Mouse (Mus musculus): ENCODE results near the gene Sgo1. TPM values are rescaled to one million over a fixed set of nuclear protein-coding genes. Genes with fewer than 3 reads are reported as not detected.
"Not testable (repeated sequence)": the region's sequence is repeated elsewhere in the genome, so short reads cannot be mapped to it uniquely, and the experiment has no call there.

The Sgo1 gene
- polyA plus RNA-seq (2012; ENCODE audit: insufficient read depth, insufficient read length, missing spikeins) = not detected in 2 replicates

GRCm38 (mm10) chr17:53688877-53689802, at the start of gene Sgo1:
Sgo1 (minus strand) TSS chr17:53689333.
- Histone ChIP-seq H3K27ac (replicated peaks; ENCODE audit: low read depth, low read length) (peak within 1 kb of the TSS; percentile 99), H3K4me1 (ENCODE audit: control insufficient read depth, insufficient read depth, insufficient read length, low read length) (peaks cover 3% of the 10 kb centered on the region; the same call in 1 of the 2 replicates), H3K4me3 (ENCODE audit: insufficient read depth, low read depth, low read length) (peak within 1 kb of the TSS; percentile 83)

GRCm38 (mm10) chr17:53718916-53719315, 29.8 kb upstream of the Sgo1 start:
- H3K27ac ChIP-seq (replicated peaks; ENCODE audit: low read depth, low read length); H3K4me3 ChIP-seq (ENCODE audit: insufficient read depth, low read depth, low read length); H3K4me1 ChIP-seq (ENCODE audit: control insufficient read depth, insufficient read depth, insufficient read length, low read length): not testable (repeated sequence)

DNA sequence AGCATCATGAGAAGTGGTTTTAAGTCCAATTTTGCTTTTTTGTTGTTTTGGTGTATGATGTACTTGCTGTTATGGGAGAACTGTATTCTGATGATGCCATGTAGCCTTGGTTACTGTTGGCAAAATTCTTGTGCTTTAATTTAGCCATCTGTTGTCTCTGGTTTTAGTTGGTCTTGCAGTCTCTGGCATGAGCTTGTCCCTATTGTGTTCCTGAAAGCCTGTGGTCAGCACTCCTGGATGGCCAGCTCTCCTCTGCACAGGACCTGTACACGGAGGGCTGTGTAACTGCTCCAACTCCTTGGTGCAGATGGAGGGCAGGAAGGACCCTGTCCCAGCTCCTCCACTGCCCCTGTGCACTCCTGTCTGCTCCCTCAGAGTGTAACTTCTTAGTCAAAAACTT, 29.3 kb upstream of the Sgo1 start:
- H3K27ac ChIP-seq (replicated peaks; ENCODE audit: low read depth, low read length) = no peak overlapping the region

DNA sequence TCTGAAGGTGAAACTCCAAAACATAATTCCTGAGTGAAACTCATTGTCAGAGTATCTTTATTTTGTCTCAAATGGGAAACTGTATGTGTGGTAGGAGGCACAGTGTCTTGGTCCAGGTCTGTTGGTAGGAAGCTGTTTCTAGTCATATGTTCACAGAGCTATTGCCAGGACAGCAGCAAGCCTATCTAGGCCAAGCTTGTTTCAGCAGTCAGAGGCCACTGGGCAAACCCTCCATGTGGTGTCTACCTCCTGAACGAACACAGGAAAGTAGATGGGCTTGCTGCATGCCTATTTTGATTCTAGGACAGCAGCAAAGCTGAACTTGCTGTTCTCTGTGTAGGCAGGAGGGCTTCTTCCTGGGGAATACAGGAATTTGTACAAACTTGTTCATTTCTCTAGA, 26.0 kb upstream of the Sgo1 start:
- H3K4me1 ChIP-seq (ENCODE audit: control insufficient read depth, insufficient read depth, insufficient read length, low read length); H3K4me3 ChIP-seq (ENCODE audit: insufficient read depth, low read depth, low read length); H3K27ac ChIP-seq (replicated peaks; ENCODE audit: low read depth, low read length): not testable (repeated sequence)

More for the DNA sequence above, 29.3 kb upstream of the Sgo1 start:
- no peaks in the 10 kb centered on the region for H3K4me1 ChIP-seq (ENCODE audit: control insufficient read depth, insufficient read depth, insufficient read length, low read length)
- no peak overlapping the region for H3K4me3 ChIP-seq (ENCODE audit: insufficient read depth, low read depth, low read length)

GRCm38 (mm10) chr17:53714453-53714852, 25.3 kb upstream of the Sgo1 start:
- Histone ChIP-seq H3K4me3 (ENCODE audit: insufficient read depth, low read depth, low read length) (no peak overlapping the region), H3K27ac (replicated peaks; ENCODE audit: low read depth, low read length) (no peak overlapping the region), H3K4me1 (ENCODE audit: control insufficient read depth, insufficient read depth, insufficient read length, low read length) (no peaks in the 10 kb centered on the region)

DNA sequence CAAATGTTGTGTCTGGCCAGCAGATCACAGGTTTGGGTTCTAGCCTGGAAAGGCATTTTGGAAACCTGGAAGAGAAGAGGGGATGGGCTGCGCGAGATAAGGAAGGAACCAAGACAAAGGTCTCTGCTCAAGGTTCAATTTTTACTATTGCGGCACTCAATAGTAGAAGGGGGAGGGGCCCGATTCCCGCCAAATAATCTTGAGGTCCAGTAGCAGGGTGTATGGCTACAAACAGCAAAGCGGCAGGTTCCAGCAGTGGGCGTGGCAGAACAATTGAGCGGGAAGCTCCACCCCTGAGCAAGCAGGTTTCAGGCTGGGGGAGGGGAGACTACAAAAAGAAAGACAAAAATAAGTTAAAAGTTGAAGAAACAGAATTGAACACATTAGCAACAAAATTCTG, 8.4 kb upstream of the Sgo1 start:
- not testable (repeated sequence) for H3K27ac ChIP-seq (replicated peaks; ENCODE audit: low read depth, low read length); H3K4me1 ChIP-seq (ENCODE audit: control insufficient read depth, insufficient read depth, insufficient read length, low read length); H3K4me3 ChIP-seq (ENCODE audit: insufficient read depth, low read depth, low read length)

- peaks cover 3% of the 10 kb centered on the region; the same call in 1 of the 2 replicates for H3K4me1 ChIP-seq (ENCODE audit: control insufficient read depth, insufficient read depth, insufficient read length, low read length)
Observed at GRCm38 (mm10) chr17:53694039-53694438, 4.9 kb upstream of the Sgo1 start.

GRCm38 (mm10) chr17:53689946-53690345, 813 bp upstream of the Sgo1 start:
- peaks cover 3% of the 10 kb centered on the region; the same call in 1 of the 2 replicates for H3K4me1 ChIP-seq (ENCODE audit: control insufficient read depth, insufficient read depth, insufficient read length, low read length)
- peak overlapping the region; percentile 83 for H3K4me3 ChIP-seq (ENCODE audit: insufficient read depth, low read depth, low read length)
- peak overlapping the region; percentile 99 for H3K27ac ChIP-seq (replicated peaks; ENCODE audit: low read depth, low read length)

More at GRCm38 (mm10) chr17:53694039-53694438, 4.9 kb upstream of the Sgo1 start:
- no peak overlapping the region for H3K27ac ChIP-seq (replicated peaks; ENCODE audit: low read depth, low read length)
- H3K4me3 ChIP-seq (ENCODE audit: insufficient read depth, low read depth, low read length) = no peak overlapping the region

GRCm38 (mm10) chr17:53688321-53688720, 812 bp downstream of the Sgo1 start:
- Histone ChIP-seq H3K27ac (replicated peaks; ENCODE audit: low read depth, low read length) (no peak overlapping the region), H3K4me1 (ENCODE audit: control insufficient read depth, insufficient read depth, insufficient read length, low read length) (peaks cover 3% of the 10 kb centered on the region; the same call in 1 of the 2 replicates), H3K4me3 (ENCODE audit: insufficient read depth, low read depth, low read length) (no peak overlapping the region)

DNA sequence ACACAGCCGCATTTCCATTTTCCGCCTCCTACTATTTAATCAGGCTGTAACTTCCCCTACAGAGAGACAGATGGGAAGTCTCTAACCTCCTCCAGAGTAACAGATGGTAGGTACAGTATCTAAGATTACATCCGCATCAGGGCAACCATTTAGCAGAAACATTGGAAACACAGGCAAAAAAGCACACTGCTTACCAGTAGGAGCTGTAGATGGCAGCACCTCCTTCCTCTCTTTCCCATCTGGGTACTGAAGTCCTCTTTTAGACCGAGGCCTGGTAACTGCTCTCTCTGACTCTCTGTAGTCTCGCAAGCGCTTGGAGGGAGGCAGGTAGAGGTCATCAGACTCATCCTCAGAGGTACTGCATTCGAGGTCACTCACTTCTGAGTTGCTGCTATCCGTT, 10.4 kb downstream of the Sgo1 start:
- Histone ChIP-seq H3K4me1 (ENCODE audit: control insufficient read depth, insufficient read depth, insufficient read length, low read length) (no peaks in the 10 kb centered on the region), H3K4me3 (ENCODE audit: insufficient read depth, low read depth, low read length) (no peak overlapping the region), H3K27ac (replicated peaks; ENCODE audit: low read depth, low read length) (no peak overlapping the region)

DNA sequence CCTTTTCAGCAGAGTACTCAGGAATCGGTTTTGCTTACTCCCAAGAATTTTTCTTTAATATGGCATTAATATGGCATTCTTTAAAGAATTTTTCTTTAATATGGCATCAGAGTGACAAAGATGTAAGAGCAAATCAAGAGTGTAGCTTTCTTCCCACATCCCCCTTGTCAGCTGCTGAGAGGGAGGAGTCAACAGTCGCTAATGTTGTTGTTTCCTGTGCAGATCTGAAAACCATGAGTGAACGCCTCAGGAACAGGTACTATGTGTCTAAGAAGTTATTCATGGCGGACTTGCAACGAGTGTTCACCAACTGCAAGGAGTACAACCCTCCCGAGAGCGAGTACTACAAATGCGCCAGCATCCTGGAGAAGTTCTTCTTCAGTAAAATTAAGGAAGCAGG, 18.7 kb downstream of the Sgo1 start:
- no peaks in the 10 kb centered on the region for H3K4me1 ChIP-seq (ENCODE audit: control insufficient read depth, insufficient read depth, insufficient read length, low read length)
- H3K27ac ChIP-seq (replicated peaks; ENCODE audit: low read depth, low read length) = no peak overlapping the region
- no peak overlapping the region for H3K4me3 ChIP-seq (ENCODE audit: insufficient read depth, low read depth, low read length)

DNA sequence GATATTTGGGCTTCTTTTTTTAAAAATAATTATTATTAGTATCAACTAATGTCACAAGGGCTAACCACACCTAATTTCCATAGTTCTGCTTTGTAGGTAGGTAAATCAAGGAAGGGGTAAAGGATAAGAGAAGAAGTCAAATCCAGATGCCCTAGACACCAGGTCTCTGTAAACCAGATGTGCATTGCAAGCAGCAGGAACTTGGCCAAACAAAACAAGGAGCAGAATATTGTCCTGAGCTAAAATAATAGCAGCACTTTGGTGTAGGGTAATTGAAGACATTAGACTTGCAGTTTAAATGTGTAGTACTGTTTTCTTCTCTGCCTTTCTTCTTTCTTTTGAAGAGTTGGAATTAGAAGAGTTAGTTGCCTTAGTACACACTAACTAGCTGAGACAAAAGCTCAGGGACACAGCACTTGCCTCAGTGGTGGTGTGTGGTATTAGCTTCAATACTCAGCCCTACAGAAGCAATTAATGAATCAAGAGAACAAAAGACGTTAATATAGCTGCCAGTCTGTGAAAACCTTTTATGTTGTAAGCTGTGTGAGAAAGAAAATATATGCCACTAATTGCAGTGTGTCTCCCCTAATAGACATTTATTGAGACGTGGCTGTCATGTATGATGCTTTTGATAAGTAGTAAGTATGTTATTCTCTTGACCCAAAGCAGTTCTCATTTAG, 24.3 kb downstream of the Sgo1 start:
- Histone ChIP-seq H3K4me1 (ENCODE audit: control insufficient read depth, insufficient read depth, insufficient read length, low read length) (no peaks in the 10 kb centered on the region), H3K4me3 (ENCODE audit: insufficient read depth, low read depth, low read length) (no peak overlapping the region), H3K27ac (replicated peaks; ENCODE audit: low read depth, low read length) (no peak overlapping the region)

GRCm38 (mm10) chr17:53664267-53664666, 24.9 kb downstream of the Sgo1 start:
- H3K4me1 ChIP-seq (ENCODE audit: control insufficient read depth, insufficient read depth, insufficient read length, low read length) = no peaks in the 10 kb centered on the region
- no peak overlapping the region for H3K4me3 ChIP-seq (ENCODE audit: insufficient read depth, low read depth, low read length)
- H3K27ac ChIP-seq (replicated peaks; ENCODE audit: low read depth, low read length) = no peak overlapping the region

DNA sequence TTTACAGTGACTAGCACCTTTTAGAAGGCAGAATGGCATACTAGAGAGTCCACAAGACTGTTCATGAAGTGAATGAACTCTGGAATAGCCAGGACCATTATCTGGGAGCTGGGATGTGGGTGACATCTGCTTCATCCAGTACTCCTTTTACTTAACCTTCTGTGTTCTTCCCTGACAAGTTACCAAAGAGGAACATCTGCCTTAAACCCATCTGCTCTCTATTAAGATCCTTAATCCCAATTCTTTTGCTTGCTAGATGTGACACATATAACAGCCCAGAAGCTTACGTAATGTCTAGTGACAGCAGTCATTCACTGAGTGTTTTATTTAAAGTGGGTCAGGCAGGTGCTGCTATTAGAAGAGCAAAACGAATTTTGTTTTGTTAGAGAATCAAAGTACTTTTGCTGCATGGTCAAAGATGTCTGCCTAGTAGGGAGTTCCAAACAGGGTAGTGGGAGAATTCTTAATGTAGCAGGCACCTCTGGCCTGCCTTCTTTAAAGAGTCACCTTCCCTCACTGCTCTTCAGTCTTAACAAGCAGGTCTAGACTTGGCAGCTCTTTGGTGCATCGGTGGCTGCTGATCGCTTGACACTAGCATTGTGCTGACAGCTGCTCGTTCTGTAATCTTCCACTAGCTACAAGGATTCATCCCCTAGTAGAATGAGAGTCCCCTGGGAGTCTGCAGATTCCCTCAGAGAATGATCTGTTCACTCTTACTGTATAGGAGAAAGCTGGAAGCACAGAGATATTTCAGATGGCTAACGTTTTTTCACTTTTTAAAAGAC, 27.9 kb downstream of the Sgo1 start:
- H3K4me3 ChIP-seq (ENCODE audit: insufficient read depth, low read depth, low read length) = no peak overlapping the region
- peaks cover 3% of the 10 kb centered on the region; the same call in 1 of the 2 replicates for H3K4me1 ChIP-seq (ENCODE audit: control insufficient read depth, insufficient read depth, insufficient read length, low read length)
- H3K27ac ChIP-seq (replicated peaks; ENCODE audit: low read depth, low read length) = no peak overlapping the region

DNA sequence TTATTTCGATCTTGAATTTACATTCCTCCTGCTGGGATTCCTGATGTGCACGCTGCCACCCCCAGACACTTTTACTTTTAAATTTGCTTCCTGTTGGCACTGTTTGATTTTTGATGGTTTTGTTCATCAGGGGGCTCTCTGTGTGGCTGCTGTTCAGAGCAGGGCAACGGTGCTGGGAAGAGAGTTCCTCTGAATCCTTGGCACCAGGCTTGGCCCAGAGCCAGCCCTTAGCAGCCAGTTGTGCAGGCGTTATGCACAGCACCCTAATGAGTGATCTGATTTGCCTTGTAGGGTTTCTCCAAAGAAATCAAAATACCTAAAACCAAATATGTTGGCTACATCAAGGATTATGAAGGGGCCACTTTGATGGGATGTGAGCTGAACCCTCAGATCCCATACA, 29.4 kb downstream of the Sgo1 start:
- Histone ChIP-seq H3K27ac (replicated peaks; ENCODE audit: low read depth, low read length) (no peak overlapping the region), H3K4me3 (ENCODE audit: insufficient read depth, low read depth, low read length) (no peak overlapping the region), H3K4me1 (ENCODE audit: control insufficient read depth, insufficient read depth, insufficient read length, low read length) (peaks cover 3% of the 10 kb centered on the region; the same call in 1 of the 2 replicates)
